Mouse (Mus musculus) bone marrow, adult 2 months (tissue): ENCODE data around the gene Flvcr2.

Experiments used
- CTCF ChIP-seq: fragments of 200-500 bp; IDR thresholded peaks from 2 replicates; pipeline ENCODE4 v1.5.1; 2011; ENCODE audit warnings: low read length, control low read depth; ENCODE audit not compliant: control insufficient read depth, insufficient read depth
- POLR2A ChIP-seq: fragments of 200-500 bp; IDR thresholded peaks from 2 replicates; pipeline ENCODE4 v1.6.1; 2011; ENCODE audit warnings: low read depth, mild to moderate bottlenecking, control low read depth, low read length, borderline replicate concordance; ENCODE audit not compliant: control insufficient read depth

DNA sequence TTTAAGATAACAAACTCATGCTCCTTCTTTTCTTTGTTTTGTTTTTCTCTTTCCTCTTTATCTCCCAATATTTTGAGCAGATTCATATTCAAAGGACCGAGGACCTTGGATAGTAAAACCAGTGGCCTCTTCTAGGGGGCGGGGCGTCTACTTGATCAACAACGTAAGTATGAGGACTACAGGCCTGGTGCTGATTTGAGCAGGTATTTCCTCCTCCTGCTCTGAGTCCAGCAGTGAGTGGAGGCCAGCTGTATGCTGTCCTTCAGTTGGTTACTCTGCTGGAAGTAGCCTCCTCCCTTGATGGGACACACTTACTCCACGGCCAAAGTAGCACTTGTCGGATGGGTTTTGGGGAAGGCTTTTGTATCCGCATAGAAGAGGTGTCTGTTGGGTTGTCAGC lies 111.0 kb downstream of the Flvcr2 start:
- no peak for TF ChIP-seq CTCF
- TF ChIP-seq POLR2A, result no peak
